Mouse (Mus musculus): ENCODE data around the gene Kalrn.

The Kalrn gene

DNA sequence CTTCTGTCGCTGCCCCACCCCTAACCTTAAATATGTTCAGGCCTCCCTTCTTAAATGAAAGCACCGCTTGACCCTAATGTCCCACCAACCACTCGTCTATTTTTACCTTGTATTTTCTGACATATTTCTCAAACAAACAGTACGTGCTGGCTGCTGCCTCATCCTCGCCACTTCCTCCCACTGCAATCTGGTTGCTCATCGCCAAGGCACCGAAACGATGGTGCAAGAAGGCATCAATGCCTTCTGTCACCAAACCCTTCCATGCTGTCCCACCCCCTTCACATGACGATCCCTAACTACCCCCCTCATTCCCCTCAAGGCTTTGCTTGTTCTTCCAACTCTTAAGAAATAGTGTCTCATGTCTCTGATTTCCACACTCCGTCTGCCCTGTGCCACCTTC lies 69.1 kb downstream of the Kalrn start:
- no peak for DNase-seq (ENCODE audit: low read depth, low spot score)

DNA sequence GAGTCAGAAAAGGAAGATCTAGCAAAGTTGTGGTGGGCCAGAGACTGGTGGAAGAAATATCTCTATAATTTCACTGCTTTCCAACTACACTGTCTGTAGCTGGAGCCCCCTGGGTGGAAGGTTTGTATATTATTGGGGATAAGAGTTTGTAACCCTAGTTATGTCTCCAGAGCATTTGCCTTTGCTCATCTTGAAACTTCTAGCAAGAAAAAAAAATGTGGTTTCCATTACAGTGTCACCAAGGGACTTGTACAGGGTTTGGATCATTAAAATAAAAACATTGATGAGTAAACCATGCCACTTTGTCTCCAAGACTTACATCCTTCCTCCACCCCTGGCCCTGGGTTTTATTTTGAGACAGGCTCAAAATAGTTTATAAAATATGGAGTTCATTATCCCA lies 71.2 kb downstream of the Kalrn start:
- no peak for DNase-seq (ENCODE audit: low read depth, low spot score)

DNA sequence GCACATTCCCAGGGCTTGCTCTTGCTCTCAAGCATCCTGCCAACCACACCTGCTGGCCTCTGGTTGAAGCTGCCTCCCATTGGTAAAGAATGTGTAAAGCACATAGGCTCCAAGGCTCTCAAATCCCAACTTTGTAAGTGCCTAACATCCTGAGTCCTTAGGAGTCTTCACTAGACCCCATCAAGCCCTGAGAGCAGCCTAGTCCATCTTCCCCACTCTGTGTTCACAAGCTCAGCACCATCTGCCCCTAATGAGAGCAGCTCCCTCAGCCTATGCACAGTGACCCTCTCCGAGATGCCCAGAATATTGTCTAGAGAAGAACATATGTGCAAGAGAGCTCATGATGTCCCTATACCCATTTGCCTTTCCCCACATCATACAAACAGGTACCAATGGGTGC lies 78.6 kb downstream of the Kalrn start:
- DNase-seq (ENCODE audit: low read depth, low spot score), result no peak

DNA sequence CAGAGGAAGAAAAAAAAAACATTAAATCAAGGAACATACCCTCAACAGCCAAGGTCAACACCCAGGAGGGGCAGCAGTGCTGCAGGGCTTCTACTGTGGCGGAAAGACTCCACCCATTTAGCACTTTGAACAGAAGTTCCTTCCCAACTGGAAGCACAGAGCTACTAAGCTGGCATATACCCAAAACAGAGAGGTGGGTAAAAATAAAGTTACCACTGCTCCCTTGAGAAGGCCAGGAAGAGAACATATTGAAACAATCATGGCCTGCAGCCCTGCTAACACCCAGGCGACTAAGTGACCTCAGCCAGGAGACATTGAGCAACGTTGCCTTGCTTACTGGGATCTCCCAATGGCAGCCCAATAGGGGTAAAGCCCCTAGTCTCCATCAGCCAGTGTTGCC lies 79.4 kb downstream of the Kalrn start:
- DNase-seq (ENCODE audit: low read depth, low spot score), result no peak

DNA sequence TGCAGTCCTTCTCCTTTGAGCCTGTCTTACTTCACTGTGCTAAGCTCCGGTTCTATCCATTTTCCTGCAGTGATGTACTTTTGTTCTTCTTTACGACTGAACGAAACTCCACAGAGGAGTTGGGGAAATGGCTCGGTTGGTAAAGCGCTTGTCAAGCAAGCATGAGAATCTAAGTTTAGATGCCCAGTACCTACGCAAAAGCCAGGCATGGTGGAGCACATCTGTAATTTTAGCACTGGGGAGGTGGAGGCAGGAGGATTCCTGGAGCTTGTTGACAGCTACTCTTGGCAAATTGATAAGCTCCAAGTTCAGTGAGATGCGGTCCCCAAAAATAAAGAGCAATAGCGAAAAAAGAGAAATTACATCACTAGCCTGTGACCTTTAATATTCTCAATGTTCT lies 82.1 kb downstream of the Kalrn start:
- no peak for DNase-seq (ENCODE audit: low read depth, low spot score)

DNA sequence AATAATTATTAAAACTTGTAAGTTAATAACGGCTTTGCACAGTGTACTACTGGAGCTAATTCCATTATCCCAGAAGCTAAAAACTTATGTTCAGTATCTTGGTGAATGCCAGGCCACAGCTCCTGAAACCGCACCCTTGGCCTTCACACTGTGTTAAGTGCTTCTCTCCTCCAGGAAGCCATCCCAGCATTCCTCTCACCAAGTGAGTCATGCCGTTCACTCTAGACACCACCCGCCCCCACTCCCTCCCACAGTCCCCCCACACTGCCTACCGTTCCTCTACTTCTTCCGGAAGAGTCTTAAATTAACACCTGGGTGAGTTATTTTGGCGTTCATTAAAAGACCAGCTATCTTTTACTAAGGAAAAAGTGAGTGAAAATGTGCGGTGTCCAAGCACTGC lies 82.8 kb downstream of the Kalrn start:
- DNase-seq (ENCODE audit: low read depth, low spot score), result no peak

DNA sequence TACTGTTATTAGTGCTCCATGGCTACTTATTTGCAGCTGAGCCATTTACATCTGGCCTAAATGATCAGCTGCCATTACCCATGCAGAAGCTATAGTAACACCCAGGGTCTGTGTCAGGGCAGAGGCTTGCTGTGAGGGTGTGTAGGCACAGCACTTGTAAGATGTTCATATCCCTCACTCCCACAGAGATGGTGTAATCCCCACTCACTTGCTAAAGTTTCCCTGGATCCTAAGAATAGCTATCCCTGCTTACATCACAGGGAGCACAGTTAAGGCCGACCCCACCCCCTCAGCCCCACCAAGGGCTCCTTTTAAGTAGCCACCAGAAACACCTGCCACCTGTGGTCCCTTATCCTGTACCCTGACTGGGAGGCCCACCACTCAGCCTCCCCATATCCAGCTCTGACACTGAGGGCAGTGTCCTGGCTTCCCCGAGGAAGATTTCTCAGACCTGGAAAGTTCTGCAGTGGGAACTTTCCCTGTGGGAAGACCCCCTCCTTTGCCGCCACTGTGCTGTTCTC lies 83.5 kb downstream of the Kalrn start:
- DNase-seq (ENCODE audit: low read depth, low spot score), result no peak

DNA sequence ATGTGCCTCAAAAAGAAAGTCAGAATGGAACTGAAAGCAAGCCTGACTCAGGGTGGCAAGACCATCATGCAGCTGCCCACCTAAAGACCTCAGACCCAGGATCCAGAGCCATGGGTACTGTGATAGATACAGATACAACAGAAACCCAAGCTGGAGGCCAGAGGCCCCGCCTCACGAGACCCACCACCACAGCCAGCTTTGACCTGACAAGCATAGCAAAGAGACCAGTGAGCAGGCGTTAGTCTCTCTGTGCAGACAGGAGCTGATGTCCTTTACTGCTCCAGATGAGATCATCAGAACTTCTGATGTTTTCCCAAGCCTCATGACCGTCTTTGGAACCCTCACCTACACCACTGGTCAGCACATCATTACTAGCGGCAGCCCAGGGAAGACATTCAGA lies 85.5 kb downstream of the Kalrn start:
- no peak for DNase-seq (ENCODE audit: low read depth, low spot score)

DNA sequence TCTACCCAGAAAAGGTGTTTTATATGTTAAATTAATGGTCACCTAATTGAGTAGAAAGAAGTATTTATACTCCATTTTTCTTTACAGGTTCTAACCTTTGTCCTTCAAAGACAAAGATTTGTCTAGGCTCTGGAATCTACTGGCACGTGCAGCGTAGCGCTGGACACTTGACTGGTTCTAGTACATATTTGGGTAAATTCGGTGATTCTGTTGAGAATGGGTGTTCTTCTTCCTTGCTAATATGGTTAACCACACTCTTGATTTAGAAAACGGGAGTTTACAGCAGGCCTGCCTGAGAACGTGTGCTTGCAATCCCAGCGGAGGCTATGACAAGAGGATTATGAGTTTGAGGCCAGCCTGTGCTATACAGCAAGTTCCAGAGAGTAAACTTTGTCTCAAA lies 86.1 kb downstream of the Kalrn start:
- DNase-seq (ENCODE audit: low read depth, low spot score), result no peak

DNA sequence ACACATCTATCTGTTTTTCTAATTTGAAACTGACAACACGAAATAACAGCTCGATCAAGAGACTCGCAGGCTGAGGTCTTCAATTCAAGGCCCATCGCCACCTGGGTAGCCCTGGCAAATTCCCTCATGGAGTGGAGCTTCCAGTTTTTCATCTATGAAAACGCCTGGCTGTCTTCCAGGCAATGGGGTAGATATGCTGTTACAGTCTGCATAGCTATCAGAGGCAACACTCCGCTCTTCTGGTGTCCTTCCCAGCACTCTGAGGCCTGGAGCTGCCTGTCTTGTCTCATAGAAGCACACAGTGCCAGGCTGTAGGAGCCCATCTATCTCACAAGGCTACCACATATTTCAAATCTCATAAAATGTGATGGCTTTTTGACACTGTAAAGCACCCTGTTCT lies 87.8 kb downstream of the Kalrn start:
- DNase-seq (ENCODE audit: low read depth, low spot score), result no peak

DNA sequence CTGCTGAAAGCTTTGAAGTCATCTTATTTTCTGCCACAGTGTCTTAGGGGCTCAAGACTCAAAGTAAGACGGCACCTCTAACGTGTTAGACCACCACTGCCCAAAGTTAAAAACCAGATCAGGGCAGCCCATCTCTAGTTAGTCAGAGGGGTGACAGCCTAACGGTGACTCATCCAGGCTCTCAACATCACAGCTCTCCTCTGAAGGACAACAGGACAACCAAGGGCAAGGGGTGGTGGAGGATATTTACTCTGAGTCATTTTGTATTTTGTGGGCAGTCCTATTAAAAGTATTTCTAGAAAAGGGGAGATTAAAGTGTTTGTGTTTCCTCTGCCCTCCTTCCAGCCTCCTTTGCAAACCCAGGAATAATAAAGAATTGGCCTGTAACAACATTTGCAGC lies 88.4 kb downstream of the Kalrn start:
- no peak for DNase-seq (ENCODE audit: low read depth, low spot score)

DNA sequence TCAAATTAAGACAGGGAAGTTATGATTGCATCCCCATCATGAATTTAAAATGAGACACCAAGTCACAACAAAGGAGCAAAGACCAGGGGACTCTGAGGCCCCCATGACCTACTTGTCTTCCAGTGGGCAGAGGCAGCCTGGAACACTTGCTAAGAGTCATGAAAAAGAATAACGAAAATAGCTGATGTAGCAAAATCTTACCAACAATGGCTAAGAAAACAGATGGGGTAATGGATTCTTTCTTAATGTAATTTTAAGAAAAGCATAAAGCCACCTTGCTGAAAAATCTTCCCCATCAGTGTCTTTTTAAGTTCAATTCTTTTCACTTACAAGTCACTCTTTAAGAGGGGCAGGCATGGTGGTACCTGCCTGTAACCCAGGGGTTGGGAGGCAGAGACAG lies 89.1 kb downstream of the Kalrn start:
- DNase-seq (ENCODE audit: low read depth, low spot score), result no peak

DNA sequence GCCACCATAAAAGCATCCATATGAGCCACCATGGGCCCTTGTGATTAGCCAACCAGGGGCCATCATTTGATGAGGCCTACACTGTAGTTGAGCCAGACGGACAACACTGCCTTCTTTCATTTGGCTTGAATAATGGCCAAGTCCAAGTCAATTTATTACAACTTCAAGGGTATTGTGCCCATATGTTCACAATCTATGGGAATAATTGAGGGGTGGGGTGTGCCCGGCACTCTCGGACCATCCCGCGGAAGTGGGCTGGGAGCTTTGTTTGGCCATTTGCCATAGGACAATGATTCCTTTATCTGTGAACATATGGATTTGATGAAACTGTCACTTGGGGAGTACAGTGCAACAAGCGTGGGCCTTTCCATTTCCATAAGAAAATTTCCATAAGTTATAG lies 89.6 kb downstream of the Kalrn start:
- no peak for DNase-seq (ENCODE audit: low read depth, low spot score)

DNA sequence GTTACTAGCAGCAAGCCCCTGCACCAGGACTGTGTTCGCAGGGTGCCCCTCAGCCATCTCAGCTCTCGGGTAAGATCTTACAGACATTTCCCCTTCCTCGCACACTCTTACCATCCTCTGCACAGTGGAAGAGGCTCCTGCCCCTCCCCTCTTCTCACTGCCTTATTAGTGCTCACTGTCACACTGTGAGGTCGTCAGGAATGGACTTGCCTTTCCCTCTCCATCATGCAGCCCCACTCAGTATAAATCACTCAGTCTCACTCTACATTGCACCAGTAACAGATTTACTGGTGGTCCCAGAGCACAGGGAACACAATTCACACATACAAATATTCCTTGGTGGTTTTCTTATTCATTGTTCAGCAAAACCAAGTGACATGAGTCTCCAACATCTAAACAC lies 98.6 kb downstream of the Kalrn start:
- no peak for DNase-seq (ENCODE audit: low read depth, low spot score)

DNA sequence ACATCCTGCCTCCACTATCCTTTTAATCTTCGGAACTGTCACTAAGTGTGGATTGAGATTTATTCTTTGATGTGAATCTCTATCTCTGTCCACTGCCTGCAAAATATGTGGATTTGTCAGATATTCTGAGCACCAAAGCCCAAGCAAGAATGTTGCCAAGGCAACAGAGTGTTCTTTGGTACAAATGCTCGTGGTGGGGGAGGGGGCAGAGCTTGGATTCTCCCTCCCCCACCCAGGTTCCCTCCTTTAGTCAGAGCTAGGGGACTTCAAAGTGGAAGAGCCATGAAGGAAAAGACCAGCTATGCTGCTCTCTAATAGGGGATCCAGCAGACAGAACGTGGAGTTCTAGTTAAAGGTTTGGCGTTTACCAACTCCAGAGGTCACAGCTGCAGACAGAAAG lies 99.4 kb downstream of the Kalrn start:
- no peak for DNase-seq (ENCODE audit: low read depth, low spot score)

DNA sequence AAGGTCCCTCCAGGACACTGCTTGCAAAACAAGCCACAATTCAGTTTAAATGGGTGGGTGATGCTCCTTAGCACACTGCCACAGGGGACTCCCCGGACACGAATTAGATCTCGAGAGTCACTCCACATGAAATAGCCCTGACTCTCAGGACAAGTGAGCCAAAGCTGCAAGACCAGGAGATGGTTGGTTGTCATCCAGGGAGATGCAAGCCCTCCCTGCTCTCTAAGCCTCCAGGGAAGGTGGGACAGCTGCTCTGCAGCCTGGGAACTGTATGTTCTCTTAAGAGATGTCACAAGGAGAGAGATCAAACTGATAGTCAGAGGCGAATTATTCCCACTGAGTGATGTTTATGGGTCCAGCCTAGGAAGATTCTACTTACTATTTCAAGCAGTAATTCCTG lies 101.9 kb downstream of the Kalrn start:
- DNase-seq (ENCODE audit: low read depth, low spot score), result no peak

DNA sequence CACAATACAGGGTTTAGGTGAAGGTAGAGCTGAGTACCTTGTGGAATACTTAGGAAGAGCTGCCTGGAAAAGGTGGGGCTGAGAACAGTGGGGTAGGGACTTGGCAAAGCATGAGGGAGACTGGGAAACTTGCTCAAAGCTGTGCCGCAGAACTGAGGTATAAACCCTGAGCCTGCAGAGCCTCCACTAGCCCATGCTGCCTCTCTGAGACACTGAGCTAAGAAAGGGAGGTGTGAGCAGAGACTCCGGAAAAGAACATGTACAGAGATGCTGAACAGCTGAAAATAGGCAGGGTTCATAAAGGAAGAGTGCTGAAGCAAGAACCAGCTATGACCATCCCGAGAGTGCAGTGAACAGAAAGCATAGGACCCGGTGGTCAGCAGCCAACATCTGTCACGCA lies 103.0 kb downstream of the Kalrn start:
- DNase-seq (ENCODE audit: low read depth, low spot score), result no peak

DNA sequence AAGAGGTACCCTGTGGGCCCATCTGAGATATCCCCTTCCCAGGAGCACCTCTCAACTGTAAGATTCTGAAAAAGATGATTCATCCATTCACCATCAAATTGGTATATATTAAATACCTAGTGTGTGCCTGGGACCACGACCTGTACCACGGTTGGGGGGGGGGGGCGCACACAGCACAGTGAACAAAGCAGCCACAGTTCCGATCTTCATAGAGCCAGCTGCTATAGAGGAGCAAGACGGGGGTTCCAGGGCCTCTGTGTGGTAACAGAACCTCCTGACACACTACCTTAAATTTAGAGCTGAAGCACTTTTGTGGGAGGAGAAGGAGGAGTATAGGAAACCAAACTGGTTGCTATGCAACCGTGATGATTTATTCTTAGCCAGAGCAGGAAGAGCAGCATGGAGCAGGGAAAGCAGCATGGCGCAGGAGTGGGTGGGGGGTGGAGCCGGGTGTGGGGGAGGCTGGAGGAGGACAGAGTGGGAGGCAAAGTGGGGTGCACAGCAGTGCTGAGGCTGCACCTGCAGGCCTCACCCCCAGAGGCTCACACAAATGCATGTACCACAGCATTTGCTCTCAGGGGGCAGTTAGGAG lies 104.0 kb downstream of the Kalrn start:
- no peak for DNase-seq (ENCODE audit: low read depth, low spot score)

DNA sequence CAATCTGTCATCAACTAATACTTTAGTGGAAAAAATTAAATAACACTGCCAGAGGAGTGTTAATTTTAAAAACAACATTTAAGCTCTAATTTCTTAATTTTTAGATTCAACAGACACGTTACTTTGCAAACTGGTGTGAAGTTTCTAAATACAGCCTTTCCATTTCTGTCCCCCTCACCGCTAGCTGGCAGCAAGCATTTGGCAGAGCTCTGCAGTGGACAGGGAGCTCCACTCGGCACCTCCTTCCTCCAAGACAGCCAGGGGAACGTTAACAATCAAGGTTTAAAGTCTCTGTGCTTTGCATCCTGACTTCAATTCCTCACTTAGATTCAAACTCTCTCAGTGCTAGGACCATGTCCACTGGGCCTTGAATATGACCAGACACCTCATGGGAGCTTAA lies 106.7 kb downstream of the Kalrn start:
- no peak for DNase-seq (ENCODE audit: low read depth, low spot score)

DNA sequence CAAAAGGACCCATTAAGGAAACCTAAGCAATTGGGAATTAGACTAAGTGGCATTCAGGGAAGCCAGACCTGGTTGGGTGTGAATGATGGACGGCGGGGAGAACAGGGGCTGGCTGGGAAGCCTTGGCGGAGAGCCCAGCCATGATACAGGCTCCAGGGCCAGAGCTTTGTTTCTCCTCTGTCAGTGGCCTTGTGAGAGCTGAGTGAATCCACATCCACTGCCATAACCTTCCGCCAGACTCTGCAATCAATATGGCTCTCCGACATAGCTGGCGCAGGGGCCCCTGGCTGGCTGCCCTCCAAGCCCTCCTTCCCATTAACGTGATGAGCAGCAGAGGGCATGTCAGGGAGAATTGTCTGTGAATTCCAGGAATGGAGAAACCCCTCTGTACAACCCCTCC lies 117.0 kb downstream of the Kalrn start:
- no peak for DNase-seq (ENCODE audit: low read depth, low spot score)

DNA sequence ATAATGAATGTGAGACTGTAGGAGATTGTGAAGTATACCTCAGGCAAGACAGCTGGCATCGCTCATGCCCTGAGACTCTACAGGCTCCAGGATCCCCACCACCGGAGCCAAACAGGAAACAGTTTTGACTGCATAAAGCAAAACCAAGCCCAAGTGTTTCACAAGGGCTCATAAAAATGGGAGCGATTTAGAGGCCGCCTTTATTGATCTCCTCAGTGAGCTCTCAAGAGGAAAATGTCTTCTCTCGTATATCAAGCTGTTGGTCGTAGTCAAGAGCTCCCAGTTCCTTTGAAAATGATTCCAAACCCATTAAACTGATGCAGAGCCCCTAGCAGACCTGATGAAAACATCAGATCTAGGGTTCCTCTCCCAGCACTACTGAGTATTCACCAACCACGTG lies 127.7 kb downstream of the Kalrn start:
- DNase-seq (ENCODE audit: low read depth, low spot score), result no peak

DNA sequence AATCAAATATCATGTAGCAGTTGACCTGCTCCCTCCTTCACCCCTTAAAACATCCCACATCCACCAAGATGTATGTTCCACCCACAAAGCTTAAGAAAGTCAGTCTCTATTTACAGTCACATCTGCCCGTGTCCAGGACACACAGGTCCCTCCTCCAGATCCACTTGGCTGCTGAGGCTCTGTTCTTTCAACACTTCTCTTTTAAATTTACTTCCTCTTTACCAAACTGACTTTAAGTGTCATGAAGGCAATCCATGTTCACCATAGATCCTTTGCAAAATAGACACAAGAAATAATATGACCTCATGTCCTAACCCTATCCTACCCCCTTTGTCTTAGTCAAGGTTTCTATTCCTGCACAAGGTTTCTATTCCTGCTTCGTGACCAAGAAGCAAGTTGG lies 131.6 kb downstream of the Kalrn start:
- no peak for DNase-seq (ENCODE audit: low read depth, low spot score)

DNA sequence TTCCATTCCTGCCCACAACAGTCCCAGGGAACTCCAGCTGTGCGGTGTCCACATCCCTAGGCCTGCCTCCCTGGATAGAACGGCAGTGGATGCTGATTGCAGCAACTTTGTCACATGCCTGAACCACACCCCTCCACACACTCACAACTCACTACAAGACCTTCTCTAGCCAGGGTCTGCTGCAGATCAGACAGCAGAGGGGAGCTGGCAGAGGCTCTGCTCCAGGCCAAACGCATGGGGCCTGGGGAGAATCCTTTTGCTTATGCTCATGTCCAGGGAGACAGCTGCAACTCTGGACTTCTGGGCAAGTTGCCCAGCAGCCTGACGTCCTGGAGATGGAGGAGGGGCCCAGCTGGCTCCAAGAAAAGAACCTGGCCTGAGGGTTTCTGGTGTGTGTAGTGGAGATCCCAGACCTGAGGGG lies 132.3 kb downstream of the Kalrn start:
- no peak for DNase-seq (ENCODE audit: low read depth, low spot score)

DNA sequence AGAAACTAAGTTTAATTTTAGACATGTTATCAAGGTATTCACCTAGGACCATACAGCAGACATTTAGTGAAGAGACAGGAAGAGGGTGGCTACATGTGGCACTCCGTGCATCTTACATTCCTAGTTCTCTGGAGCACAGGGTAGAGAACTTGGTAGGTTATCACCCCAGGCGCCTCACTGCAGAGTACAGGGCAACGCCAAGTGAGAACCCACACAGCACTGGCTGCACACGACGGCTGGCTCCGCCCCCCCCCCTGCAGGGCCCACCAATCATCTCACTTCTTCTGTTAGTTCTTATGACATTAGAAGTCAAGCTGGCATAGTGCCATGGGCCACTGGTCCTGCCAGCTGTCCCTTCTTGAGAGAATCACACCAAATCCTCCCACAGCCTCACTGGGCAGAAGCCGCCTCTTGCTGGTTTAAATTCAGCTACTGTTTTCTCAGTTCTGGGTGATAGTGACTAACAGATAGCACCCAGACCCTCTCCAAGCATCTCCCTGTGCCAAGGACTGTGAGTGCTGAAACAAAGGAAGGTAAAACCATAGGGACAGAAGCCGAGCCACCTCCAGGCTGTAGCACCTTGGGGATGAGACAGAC lies 133.2 kb downstream of the Kalrn start:
- DNase-seq (ENCODE audit: low read depth, low spot score), result no peak

Data from A20 (cell line).